Mouse (Mus musculus) lung, adult 2 months (tissue): ENCODE data around the gene Dnajc14.

Source experiments
- CTCF ChIP-seq: fragments of 200-500 bp; IDR thresholded peaks from 2 replicates; pipeline ENCODE4 v1.5.1; 2011; ENCODE audit warnings: mild to moderate bottlenecking, low read length, control low read depth; ENCODE audit not compliant: insufficient read depth
- POLR2A ChIP-seq: fragments of 200-500 bp; IDR thresholded peaks from 2 replicates; pipeline ENCODE4 v1.6.1; 2011; ENCODE audit warnings: low read depth, mild to moderate bottlenecking, control low read depth, low read length, borderline replicate concordance; ENCODE audit errors: extremely low read depth

DNA sequence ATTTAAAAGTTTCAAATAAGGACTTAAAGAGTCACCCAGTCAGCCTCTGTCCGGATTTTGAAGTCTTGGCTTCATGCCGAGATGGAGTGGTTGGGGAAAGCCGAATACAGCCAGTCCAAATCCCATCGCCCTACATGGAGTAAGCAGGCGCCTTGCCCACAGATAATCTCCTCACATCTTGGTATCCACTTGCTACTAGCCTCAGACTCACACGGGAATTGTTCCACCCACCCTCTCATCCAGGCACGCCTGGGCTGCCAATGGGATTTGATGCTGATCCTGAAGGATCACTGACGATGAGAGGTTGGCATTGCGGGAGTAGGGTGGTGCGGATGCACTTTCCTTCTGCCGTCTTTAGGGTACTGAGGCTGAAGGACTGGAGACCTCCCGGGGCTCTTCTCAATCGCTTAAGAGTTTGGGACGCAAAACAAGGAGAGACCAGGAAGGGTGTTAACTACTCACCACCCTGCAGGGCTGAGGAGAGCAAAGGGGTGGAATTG, at the start of gene Dnajc14:
- TF ChIP-seq CTCF (no peak), POLR2A (peak; percentile 34; the same call in 1 of the 2 replicates)
